ENCODE assay signal across 22 mouse cellular contexts in the genomic region with DNA sequence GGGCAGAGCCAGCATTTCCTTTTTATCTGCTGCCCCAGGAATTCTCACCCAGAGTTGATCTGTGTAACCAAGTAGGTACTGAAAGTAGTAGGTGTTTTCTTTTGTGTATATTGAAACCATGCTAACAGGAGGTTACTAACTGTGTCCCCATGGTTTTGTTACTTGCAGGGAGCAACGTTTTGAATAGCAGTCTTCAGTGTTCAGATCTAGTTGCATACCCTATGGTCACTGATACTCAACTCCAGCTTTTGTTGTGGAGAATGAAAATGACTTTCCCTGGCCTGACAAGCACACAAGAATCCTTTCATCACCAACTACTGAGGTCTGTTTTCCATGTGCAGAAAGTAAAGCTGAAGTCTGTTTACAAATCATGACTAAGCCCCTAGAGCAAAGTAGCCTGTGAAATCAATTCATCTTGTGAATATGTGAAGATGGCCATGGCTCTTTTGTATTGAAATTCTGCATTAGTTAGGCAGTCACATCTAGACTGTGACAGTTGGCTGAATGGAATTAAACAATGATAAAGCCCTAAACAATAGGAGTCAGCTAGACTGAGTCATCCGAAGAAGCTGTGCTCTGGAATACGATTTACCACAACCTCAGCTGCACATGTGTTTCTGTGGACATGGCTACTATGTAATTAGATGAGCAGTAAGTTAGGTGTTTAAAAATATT.
DNase-seq lines count a peak whose midpoint lies in the region; ATAC-seq and TF ChIP-seq lines count a peak whose summit lies in the region.
"Had no signal": no experiment of that assay in that cellular context is flagged by ENCODE, and none has a peak within 500 bp of the region (broad histone marks: within the 10 kb centered on the region; RNA-seq: fewer than 3 reads in every experiment).

No protein-coding gene starts in this region.

- H3K4me3 ChIP-seq in forebrain, embryonic 13.5 days, result no peak overlapping the region
- H3K4me3 ChIP-seq in forebrain, embryonic 10.5 days, result no peak overlapping the region
- no peak overlapping the region for H3K4me3 ChIP-seq in hindbrain, postnatal 0 days (ENCODE audit: low read length)
- no peak overlapping the region for H3K4me3 ChIP-seq in olfactory bulb, adult 2 months (ENCODE audit: insufficient read depth, low read depth, low read length)
- H3K4me3 ChIP-seq in heart, embryonic 10.5 days, result no peak overlapping the region
- H3K4me3 ChIP-seq in heart, embryonic 11.5 days (ENCODE audit: low read depth, low read length), result no peak overlapping the region
- H3K4me3 ChIP-seq: embryonic facial prominence, embryonic 12.5 days; heart, embryonic 12.5 days; limb, embryonic 15.5 days; megakaryocyte, embryonic 14.5 days had no signal

- no peak overlapping the region for H3K4me2 ChIP-seq in forebrain, embryonic 13.5 days
- H3K4me2 ChIP-seq in hindbrain, postnatal 0 days (ENCODE audit: low read depth, low read length), result no peak overlapping the region
- H3K4me2 ChIP-seq in heart, embryonic 11.5 days, result no peak overlapping the region
- H3K4me2 ChIP-seq: embryonic facial prominence, embryonic 12.5 days; heart, embryonic 12.5 days; limb, embryonic 15.5 days had no signal

- WGBS in forebrain, embryonic 13.5 days, result 27% methylated on average over 3 of the region's 3 CpGs
- WGBS in forebrain, embryonic 10.5 days, result 36% methylated on average over 3 of the region's 3 CpGs
- 11% methylated on average over 3 of the region's 3 CpGs for WGBS in hindbrain, postnatal 0 days
- WGBS in olfactory bulb, adult 2 months, result 15% methylated on average over 3 of the region's 3 CpGs
- 56% methylated on average over 3 of the region's 3 CpGs for WGBS in heart, embryonic 10.5 days
- WGBS in heart, embryonic 11.5 days (ENCODE audit: insufficient replicate concordance), result 52% methylated on average over 3 of the region's 3 CpGs

- H3K9ac ChIP-seq in forebrain, embryonic 13.5 days, result no peak overlapping the region
- no peak overlapping the region for H3K9ac ChIP-seq in hindbrain, postnatal 0 days (replicated peaks; ENCODE audit: low read length)
- no peak overlapping the region for H3K9ac ChIP-seq in heart, embryonic 11.5 days (ENCODE audit: low read depth, low read length)
- H3K9ac ChIP-seq: embryonic facial prominence, embryonic 12.5 days; heart, embryonic 12.5 days; limb, embryonic 15.5 days had no signal

- peaks cover 9% of the 10 kb centered on the region; the same call in 1 of the 2 replicates for H3K4me1 ChIP-seq in forebrain, embryonic 13.5 days
- H3K4me1 ChIP-seq in forebrain, embryonic 10.5 days, result peaks cover 9% of the 10 kb centered on the region
- H3K4me1 ChIP-seq in hindbrain, postnatal 0 days (ENCODE audit: insufficient read depth, low read length), result no peaks in the 10 kb centered on the region
- H3K4me1 ChIP-seq in olfactory bulb, adult 2 months (ENCODE audit: control insufficient read depth, insufficient read depth, low read length), result no peaks in the 10 kb centered on the region
- H3K4me1 ChIP-seq in heart, embryonic 10.5 days, result no peaks in the 10 kb centered on the region
- H3K4me1 ChIP-seq in heart, embryonic 11.5 days (ENCODE audit: control insufficient read depth, insufficient read depth, low read length), result no peaks in the 10 kb centered on the region
- H3K4me1 ChIP-seq: heart, embryonic 12.5 days; limb, embryonic 15.5 days; megakaryocyte, embryonic 14.5 days had no signal

- H3K9me3 ChIP-seq in forebrain, embryonic 13.5 days (replicated peaks), result no peaks in the 10 kb centered on the region
- no peaks in the 10 kb centered on the region for H3K9me3 ChIP-seq in forebrain, embryonic 10.5 days
- H3K9me3 ChIP-seq in hindbrain, postnatal 0 days (ENCODE audit: low read length), result no peaks in the 10 kb centered on the region
- no peaks in the 10 kb centered on the region for H3K9me3 ChIP-seq in heart, embryonic 10.5 days
- H3K9me3 ChIP-seq in heart, embryonic 11.5 days (replicated peaks; ENCODE audit: control insufficient read depth, low read length), result no peaks in the 10 kb centered on the region
- H3K9me3 ChIP-seq: embryonic facial prominence, embryonic 12.5 days; heart, embryonic 12.5 days; limb, embryonic 15.5 days; megakaryocyte, embryonic 14.5 days had no signal

- DNase-seq in forebrain, embryonic 10.5 days (ENCODE audit: extremely low spot score, low spot score), result no peak
- peak; percentile 12 for DNase-seq in embryo, embryonic 9.5 days (ENCODE audit: extremely low spot score)
- DNase-seq in hindbrain, postnatal 0 days (ENCODE audit: low spot score), result peak; percentile 1
- no peak for DNase-seq in heart, embryonic 10.5 days (ENCODE audit: low spot score)
- DNase-seq in layer of hippocampus, adult 8-10 months (ENCODE audit: low spot score in 2 of 2), result no peak
- DNase-seq: adrenal gland, postnatal 36 days; cerebellum, postnatal 10 days; gastrocnemius, postnatal 14 days; heart, postnatal 36 days; kidney, adult 11 months; kidney, postnatal 14 days; lung, adult 18-20 months; right cerebral cortex, adult 18-20 months; thymus, postnatal 14 days had no signal

- TF ChIP-seq CTCF in hindbrain, postnatal 0 days (IDR thresholded peaks at IDR 0.05; ENCODE audit: low read depth), result no peak
- no peak for TF ChIP-seq CTCF in olfactory bulb, adult 2 months (IDR thresholded peaks at IDR 0.05; ENCODE audit: insufficient read depth, low read depth, low read length)

- H3K27ac ChIP-seq in forebrain, embryonic 13.5 days, result no peak overlapping the region
- no peak overlapping the region for H3K27ac ChIP-seq in forebrain, embryonic 10.5 days
- no peak overlapping the region for H3K27ac ChIP-seq in hindbrain, postnatal 0 days
- 0 out of 2 replicates have a peak overlapping the region, but pooled peaks have one; percentile 51 for H3K27ac ChIP-seq in olfactory bulb, adult 2 months (ENCODE audit: insufficient read depth, low read depth, low read length)
- H3K27ac ChIP-seq in heart, embryonic 10.5 days, result no peak overlapping the region
- no peak overlapping the region for H3K27ac ChIP-seq in heart, embryonic 11.5 days (ENCODE audit: low read depth, low read length)
- H3K27ac ChIP-seq: embryonic facial prominence, embryonic 12.5 days; limb, embryonic 15.5 days; stomach, postnatal 0 days had no signal

- TF ChIP-seq POLR2A in olfactory bulb, adult 2 months (IDR thresholded peaks at IDR 0.05; ENCODE audit: insufficient read depth, low read depth, low read length), result no peak

- H3K27me3 ChIP-seq in forebrain, embryonic 13.5 days, result no peaks in the 10 kb centered on the region
- H3K27me3 ChIP-seq in forebrain, embryonic 10.5 days (ENCODE audit: poor library complexity, severe bottlenecking), result no peaks in the 10 kb centered on the region
- H3K27me3 ChIP-seq in hindbrain, postnatal 0 days (ENCODE audit: insufficient read depth, low read length), result no peaks in the 10 kb centered on the region
- no peaks in the 10 kb centered on the region for H3K27me3 ChIP-seq in heart, embryonic 10.5 days (ENCODE audit: insufficient read depth, poor library complexity, severe bottlenecking)
- H3K27me3 ChIP-seq in heart, embryonic 11.5 days (ENCODE audit: control insufficient read depth, insufficient read depth, low read length), result no peaks in the 10 kb centered on the region
- H3K27me3 ChIP-seq: embryonic facial prominence, embryonic 12.5 days; heart, embryonic 12.5 days; limb, embryonic 15.5 days; megakaryocyte, embryonic 14.5 days had no signal

- ATAC-seq in forebrain, embryonic 13.5 days, result peak; percentile 43; the same call in 1 of the 2 replicates
- no peak for ATAC-seq in hindbrain, postnatal 0 days
- ATAC-seq in heart, embryonic 11.5 days (replicated peaks; ENCODE audit: insufficient number of reproducible peaks, low FRiP score, low TSS enrichment), result no peak

- no peaks in the 10 kb centered on the region for H3K36me3 ChIP-seq in forebrain, embryonic 13.5 days (ENCODE audit: poor library complexity, severe bottlenecking)
- no peaks in the 10 kb centered on the region for H3K36me3 ChIP-seq in forebrain, embryonic 10.5 days (replicated peaks)
- no peaks in the 10 kb centered on the region for H3K36me3 ChIP-seq in hindbrain, postnatal 0 days (ENCODE audit: insufficient read depth, low read length)
- no peaks in the 10 kb centered on the region for H3K36me3 ChIP-seq in heart, embryonic 10.5 days
- H3K36me3 ChIP-seq in heart, embryonic 11.5 days (ENCODE audit: control insufficient read depth, insufficient read depth, low read length), result no peaks in the 10 kb centered on the region
- H3K36me3 ChIP-seq: embryonic facial prominence, embryonic 12.5 days; heart, embryonic 12.5 days; limb, embryonic 15.5 days had no signal

Comparison
In these comparisons a context has a peak if more than half of its experiments do, and no peak if none do; other contexts are left out.
1. DNase-seq: peak in embryo, embryonic 9.5 days (single experiment) and hindbrain, postnatal 0 days (single experiment); none in forebrain, embryonic 10.5 days (single experiment), heart, embryonic 10.5 days (single experiment) and layer of hippocampus, adult 8-10 months (0 of 2).